Mouse (Mus musculus): ENCODE data around the gene Shtn1. TPM values are rescaled to one million over a fixed set of nuclear protein-coding genes. Genes with fewer than 3 reads are reported as not detected.

Shtn1 gene
- total RNA-seq, 2 experiments from 2014 or later = 2.2 to 2.4 TPM

DNA sequence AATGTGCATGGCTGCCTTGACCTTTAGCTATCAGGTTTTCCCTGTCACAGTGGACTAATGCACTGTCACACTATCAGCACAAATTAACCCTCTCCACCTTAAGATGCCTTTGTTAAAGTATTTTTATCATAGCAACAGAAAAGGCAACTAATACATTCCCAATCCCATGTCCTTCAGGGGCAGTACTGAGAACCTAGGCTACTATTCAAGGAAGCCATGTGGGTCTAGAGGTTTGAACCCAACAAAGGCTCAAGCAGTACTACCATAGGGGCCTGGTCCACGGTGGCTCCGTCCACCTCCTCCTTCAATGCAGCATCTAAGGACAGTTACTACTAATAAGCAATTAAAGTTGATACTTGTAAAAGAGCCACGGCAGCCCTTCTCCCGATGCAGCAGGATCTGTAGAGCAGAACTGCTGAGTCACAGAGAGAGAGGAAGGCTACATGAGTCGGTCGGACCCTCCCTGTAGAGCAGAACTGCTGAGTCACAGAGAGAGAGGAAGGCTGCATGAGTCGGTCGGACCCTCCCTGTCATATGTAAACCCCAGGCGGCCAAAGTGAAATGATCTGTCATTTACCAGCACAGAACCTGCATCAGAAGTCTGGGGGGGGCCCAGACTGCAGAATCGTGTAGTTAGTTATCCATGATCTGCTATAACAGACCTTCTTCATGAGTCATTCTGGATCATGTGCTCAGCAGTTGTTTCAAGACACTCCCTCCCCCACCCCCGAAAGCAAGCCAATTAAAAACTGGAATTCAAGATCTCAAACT, 97.3 kb downstream of the Shtn1 start:
- DNase-seq = no peak

DNA sequence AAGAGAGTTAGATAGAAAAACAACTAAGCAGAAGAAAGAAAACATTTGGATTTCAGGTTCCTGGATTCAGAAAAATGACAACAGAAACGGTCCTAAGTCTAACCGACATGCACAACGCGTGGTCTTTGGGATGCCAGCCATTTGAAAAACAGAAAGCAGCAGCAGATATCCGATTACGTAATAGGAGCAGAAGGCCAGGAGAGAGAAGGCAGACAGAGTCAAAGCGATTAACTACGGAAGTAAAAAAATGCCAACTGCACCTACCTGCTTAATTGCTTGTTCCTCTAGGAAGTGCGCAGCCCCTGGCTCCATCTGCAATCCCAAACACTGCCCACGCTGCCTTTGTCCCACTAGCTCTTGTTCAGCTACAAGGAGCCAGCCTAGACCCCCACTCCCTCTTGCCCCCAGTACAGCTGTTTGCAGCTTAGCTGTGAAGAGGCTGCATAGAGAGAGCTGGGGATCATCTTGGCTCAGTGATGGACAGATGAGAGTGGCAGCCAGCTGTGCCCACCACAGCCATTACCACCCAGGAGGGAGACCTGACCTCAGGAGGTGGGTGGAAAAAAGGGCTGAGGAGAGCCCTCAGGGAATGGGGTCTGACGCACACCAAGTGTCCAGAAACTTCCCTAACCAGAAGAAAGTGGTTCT, 100.6 kb downstream of the Shtn1 start:
- intact Hi-C loops (cut with DNase I) = no loop called here
- DNase-seq = no peak

More for the DNA sequence above, 97.3 kb downstream of the Shtn1 start:
- intact Hi-C loops (cut with DNase I) = no loop called here

DNA sequence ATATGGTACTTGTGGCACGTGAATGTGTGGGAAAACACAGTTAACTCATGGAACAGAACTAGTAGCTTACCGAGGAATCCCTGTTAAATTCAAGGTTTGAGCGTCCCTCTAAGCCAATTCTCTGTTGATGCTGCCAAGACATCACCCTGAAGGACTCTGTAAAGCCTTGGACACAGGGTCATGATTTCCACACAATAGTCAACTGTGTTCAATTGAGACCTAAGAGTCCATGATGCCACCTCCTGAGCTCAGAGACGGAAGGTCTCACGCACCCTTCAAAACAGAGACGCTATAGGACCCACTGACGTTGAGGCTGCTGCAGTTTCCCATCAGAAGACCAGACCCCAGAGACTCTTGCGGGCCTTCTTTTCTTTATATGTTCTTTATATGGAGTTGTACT, 101.8 kb downstream of the Shtn1 start:
- intact Hi-C loops (cut with DNase I) = no loop called here
- no peak for DNase-seq

DNA sequence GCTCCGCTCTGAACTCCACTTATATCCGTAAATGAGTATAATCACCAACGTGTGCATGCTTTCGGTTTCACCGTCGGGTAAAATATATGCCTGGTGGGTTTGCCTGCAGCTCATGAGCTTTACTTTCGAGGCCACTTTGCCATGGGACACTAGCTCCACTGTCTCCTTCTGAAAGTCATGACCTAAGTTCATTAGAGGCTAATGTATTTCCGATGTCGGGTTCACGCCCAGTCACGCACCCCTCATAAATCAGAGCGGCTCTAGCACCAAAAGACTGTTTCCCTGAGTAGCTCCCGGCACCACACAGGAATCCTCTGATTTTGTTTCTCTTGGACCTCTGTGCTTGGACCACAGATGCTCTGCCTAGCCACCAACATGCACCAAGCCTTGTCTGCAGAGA, 105.1 kb downstream of the Shtn1 start:
- intact Hi-C loops (cut with DNase I) = no loop called here
- DNase-seq = no peak

- intact Hi-C loops (cut with DNase I) = no loop called here
- DNase-seq = no peak
Observed at GRCm38 (mm10) chr19:58968731-58969506, 107.0 kb downstream of the Shtn1 start.

DNA sequence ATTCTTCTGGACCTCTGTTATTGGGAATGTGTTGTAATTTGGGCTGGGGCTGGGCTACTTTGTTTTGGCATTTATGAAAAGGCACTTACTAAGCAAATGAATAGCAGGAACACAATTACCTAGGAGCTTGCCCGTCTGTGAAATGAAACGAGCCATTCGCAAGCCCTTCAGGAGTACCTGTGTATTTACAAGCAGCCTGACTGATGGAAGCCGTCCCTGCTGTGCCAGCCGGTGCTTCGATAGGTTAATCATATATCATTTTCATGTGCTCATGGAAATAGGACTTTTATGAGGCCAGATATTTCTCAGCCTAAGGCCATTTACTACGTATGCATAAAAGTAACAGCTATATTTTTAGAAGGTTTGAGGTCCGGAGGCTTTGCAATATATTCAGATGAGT, 112.9 kb downstream of the Shtn1 start:
- no peak for DNase-seq
- intact Hi-C loops (cut with DNase I) = no loop called here

DNA sequence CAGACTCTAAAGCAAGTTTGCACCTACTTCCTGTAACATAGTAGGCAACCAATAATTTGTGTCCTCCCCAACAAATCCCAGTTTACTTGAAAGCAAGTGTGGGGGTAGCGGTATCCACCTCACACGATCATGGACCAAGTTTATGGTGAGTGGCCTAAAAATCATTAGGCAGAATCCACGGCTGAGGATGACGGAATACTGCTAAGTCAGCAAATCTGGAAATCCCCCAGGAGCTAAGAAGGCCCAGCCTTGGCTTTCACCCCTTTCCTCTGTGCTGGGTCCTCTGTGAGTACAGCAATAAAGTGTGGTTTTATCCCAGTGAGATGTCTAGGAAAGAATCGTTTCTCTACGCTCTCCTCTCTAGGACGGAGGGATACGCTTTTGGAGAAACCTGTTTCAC, 121.1 kb downstream of the Shtn1 start:
- intact Hi-C loops (cut with DNase I) = no loop called here
- no peak for DNase-seq

DNA sequence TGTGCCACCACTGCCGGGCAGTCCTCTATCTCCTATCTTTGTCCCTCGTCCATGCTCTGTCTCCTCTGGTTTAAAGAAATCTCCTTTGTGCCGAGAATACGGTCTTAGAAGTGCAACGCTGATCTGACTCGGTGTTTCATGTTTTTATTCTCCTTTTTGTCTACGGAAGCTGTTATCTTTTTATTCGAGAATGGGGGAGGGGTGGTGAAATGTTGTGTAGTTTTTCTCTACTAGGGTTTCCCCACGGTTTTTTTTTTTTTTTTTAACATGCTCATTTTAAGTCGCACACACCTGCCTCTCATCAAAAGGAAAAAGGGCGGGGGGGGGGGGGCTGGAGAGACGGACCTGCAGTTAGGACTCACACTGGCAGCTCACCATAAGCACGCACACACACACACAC, 123.7 kb downstream of the Shtn1 start:
- DNase-seq = no peak
- intact Hi-C loops (cut with DNase I) = no loop called here

DNA sequence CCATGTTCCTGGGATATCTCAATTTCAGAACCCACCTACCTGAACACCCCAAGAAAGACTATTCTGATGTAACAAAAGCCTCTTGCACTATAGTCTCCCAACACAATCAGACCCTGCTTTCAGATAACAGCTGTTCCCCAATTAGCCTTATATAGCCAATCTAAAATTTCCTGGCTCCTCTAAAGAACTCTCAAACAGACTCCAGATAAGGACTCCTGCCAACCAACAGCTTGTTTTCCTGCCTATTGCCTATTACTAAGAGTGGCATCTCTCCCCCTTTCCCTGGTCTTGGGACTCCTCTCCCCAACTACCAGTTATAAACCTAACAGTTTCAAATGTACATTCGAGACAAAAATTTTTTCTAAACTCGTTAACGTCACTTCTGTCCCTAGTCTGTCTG, 124.4 kb downstream of the Shtn1 start:
- intact Hi-C loops (cut with DNase I) = no loop called here
- DNase-seq = no peak

DNA sequence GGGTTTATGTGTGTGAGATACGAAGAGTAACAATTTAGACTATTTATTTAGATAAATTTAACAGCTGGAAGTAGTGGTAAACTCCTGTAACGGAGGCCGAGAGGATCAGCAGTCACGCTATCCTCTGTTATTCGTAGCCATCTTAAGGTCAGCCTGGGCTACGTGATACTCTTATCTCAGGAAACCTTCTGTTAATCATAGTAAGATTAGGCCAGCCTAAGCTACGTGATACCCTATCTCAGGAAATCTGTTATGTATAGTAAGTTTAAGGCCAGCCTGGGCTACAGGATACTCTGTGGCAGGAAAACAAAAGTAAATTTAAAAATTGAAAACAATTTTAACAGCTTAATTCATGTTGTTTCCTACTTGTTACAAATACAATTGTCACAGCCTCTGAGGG, 129.9 kb downstream of the Shtn1 start:
- DNase-seq = no peak
- intact Hi-C loops (cut with DNase I) = no loop called here

- intact Hi-C loops (cut with DNase I) = no loop called here
- peak; percentile 94 to 96 for DNase-seq
Observed at GRCm38 (mm10) chr19:58942841-58943828, 132.8 kb downstream of the Shtn1 start, which contains the start of the genes Eno4 and Hspa12a. Eno4 (plus strand) TSS chr19:58943425. Hspa12a (minus strand) TSS chr19:58943654.

DNA sequence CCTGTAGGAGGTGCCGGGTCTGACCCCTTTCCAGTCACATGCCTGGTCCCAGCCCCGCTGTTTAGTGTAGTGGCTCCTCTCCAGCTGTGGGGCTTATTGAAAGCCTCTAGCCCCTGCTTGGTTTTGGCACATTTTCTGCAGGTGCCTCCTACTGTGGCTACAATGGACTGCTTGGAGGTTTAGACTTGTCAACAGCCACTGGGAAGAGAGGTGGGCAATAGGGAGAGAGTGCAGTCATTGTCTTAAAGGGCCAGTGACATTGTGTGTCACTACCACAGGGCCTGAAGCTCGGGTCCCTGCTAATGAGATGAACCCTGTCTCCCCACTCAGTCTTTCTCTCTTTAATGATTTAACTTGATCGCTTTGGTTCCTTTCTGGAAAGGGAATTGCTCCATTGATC, 142.8 kb downstream of the Shtn1 start:
- intact Hi-C loops (cut with DNase I) = no loop called here
- no peak for DNase-seq

- no peak for DNase-seq
- intact Hi-C loops (cut with DNase I) = no loop called here
Observed at GRCm38 (mm10) chr19:58931081-58931800, 144.7 kb downstream of the Shtn1 start.

Other genes with a start within 250 kb of the Shtn1 start
- gene Eno4, start 132.7 kb downstream of the Shtn1 start, total RNA-seq (2021) = not detected
- 10 to 100 TPM; 25.7 to 28.5 TPM for gene Hspa12a, start 132.4 kb downstream of the Shtn1 start, total RNA-seq (2021)
- not detected for gene Vax1, start 94.0 kb upstream of the Shtn1 start, total RNA-seq (2021)
- not detected for gene Kcnk18, start 143.1 kb upstream of the Shtn1 start, total RNA-seq (2021)
- 1 to 10 TPM in 1 of 2 experiments, under 1 TPM in 1; 0.85 to 1.1 TPM for gene Slc18a2, start 184.8 kb upstream of the Shtn1 start, total RNA-seq (2021)
- gene Rps12-ps3, start 246.2 kb upstream of the Shtn1 start, total RNA-seq (2021) = 100 to 1,000 TPM; 264 to 277 TPM